Mouse (Mus musculus) brain, embryonic 14.5 days (tissue): ENCODE data around the gene Dnajc10.

Experiments
- CTCF ChIP-seq: fragments of 200-500 bp; IDR thresholded peaks from 2 replicates; pipeline ENCODE4 v1.5.1; 2012; ENCODE audit warnings: inconsistent platforms, mild to moderate bottlenecking, moderate library complexity, borderline replicate concordance; ENCODE audit not compliant: insufficient read depth, insufficient read length; ENCODE audit errors: extremely low read depth
- POLR2A ChIP-seq: fragments of 200-500 bp; IDR thresholded peaks from 2 replicates; pipeline ENCODE4 v1.6.1; 2012; ENCODE audit warnings: mild to moderate bottlenecking, inconsistent platforms, borderline replicate concordance; ENCODE audit not compliant: poor library complexity, insufficient read depth, insufficient read length, severe bottlenecking; ENCODE audit errors: extremely low read depth

- TF ChIP-seq CTCF, result no peak
- no peak for TF ChIP-seq POLR2A
Observed at GRCm38 (mm10) chr2:80300806-80301205, 14.5 kb upstream of the Dnajc10 start.
